Comparison of ENCODE assay signal across 15 mouse cellular contexts in the genomic region with DNA sequence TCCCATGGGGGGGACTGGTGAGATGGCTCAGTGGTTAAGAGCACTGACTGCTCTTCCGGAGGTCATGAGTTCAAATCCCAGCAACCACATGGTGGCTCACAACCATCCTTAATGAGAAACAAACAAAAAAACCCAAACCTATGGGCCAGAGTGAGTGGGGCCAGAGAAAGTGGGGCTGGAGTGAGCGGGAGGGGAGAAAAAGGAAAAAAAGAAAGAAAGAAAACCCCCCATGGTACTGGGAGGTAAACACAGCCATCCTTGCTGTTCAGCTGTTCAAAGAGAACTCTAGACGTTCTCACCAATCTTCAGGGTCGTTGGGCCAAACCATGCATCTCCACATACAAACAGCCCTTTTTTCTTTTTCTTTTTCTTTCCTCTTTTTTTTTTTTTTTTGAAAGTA.
"Had no signal": no experiment of that assay in that cellular context is flagged by ENCODE, and none has a peak within 500 bp of the region (broad histone marks: within the 10 kb centered on the region; RNA-seq: fewer than 3 reads in every experiment).

No protein-coding gene starts in this region.

- H3K4me2 ChIP-seq: lung, embryonic 14.5 days; midbrain, embryonic 12.5 days; neural tube, embryonic 12.5 days; stomach, embryonic 15.5 days had no signal

- H3K9ac ChIP-seq: liver, embryonic 14.5 days; lung, embryonic 14.5 days; midbrain, embryonic 12.5 days; neural tube, embryonic 12.5 days; stomach, embryonic 15.5 days had no signal

- H3K9me3 ChIP-seq: midbrain, embryonic 12.5 days; neural tube, embryonic 12.5 days; stomach, embryonic 15.5 days had no signal

- H3K36me3 ChIP-seq: midbrain, embryonic 12.5 days; neural tube, embryonic 12.5 days; stomach, embryonic 15.5 days had no signal

- ATAC-seq: midbrain, embryonic 16.5 days had no signal

- DNase-seq: lung, adult 18-20 months; lung, embryonic 14.5 days; lung, postnatal 10 days; lung, postnatal 4 days; midbrain, embryonic 14.5 days; right cerebral cortex, postnatal 14 days; thymus, adult 2 months; thymus, postnatal 14 days; thymus, postnatal 36 days had no signal

- H3K27me3 ChIP-seq: midbrain, embryonic 12.5 days; neural tube, embryonic 12.5 days; stomach, embryonic 15.5 days had no signal

- H3K4me3 ChIP-seq: midbrain, embryonic 12.5 days; neural tube, embryonic 12.5 days; stomach, embryonic 15.5 days had no signal

- H3K27ac ChIP-seq: liver, embryonic 14.5 days; midbrain, embryonic 12.5 days; neural tube, embryonic 12.5 days; stomach, embryonic 15.5 days; stomach, postnatal 0 days had no signal
